Mouse (Mus musculus): ENCODE measurements around the gene Pigl. TPM values are rescaled to one million over a fixed set of nuclear protein-coding genes. Genes with fewer than 3 reads are reported as not detected.
A peak's percentile ranks its signal among the peaks of the same experiment; 100 is the strongest.

Pigl gene
- polyA plus RNA-seq, 2 experiments = 3.5 to 4.1 TPM

DNA sequence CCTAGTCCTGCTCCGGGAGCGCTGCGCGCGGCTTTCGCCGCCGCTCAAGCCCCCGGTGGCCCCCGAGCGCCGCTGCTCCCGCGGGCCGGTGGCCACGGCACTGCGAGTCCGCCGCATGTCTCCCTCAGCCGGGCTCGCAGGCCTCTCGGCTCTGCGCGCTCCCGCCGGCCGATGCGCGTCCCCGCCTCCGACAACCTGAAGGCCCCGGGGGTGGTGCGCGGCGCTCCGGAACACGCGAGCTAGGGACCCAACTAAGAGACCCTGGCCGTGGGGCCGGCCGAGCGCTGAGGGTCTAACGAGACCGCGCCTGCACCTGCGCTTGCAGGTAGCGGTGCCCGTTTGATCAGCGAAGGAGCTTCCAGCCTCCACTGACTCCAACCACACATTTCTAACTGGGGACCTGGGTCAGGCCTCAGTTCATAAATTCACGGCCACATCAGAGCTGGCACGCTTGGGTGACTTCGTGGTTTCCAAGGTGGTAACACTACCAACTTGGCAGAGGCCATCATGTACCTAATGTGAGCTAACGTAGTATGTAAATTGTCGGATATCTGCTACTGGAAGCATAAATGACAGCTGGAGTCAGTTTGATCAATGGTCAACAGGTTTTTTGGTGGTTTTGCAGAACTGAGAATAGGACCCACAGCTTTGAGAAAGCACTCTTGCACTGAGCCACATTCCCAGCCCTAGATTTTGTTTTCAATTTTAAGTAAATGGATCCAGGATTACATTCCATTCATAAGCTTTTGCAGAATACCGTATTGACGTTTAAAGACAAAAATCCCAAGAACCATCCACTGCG, 81.0 kb downstream of the Pigl start, which contains the start of gene Cenpv:
Gene Cenpv (minus strand): TSS at position 173 of the 802 bp plus-strand sequence.
- WGBS (ENCODE audit: insufficient replicate concordance) = 5% methylated on average over 57 of the region's 57 CpGs
- Histone ChIP-seq H3K4me1 (replicated peaks; ENCODE audit: control insufficient read depth in 2 of 2, insufficient read depth in 2 of 2, low read length in 1 of 2) (peaks cover 0 to 7% of the 10 kb centered on the region in 2 experiments; a peak in 3 of 4 replicates), H3K4me3 (ENCODE audit: insufficient read depth in 1 of 2, low read depth in 2 of 2, low read length in 2 of 2) (peak within 1 kb of the TSS; percentile 68 to 77), H3K36me3 (replicated peaks; ENCODE audit: control insufficient read depth, insufficient read depth, low read depth) (no peaks in the 10 kb centered on the region; the same call in 1 of the 2 replicates), H3K27ac (peak within 1 kb of the TSS; percentile 7; the same call in 1 of the 2 replicates), H3K9ac (replicated peaks) (peak within 1 kb of the TSS; percentile 86), H3K27me3 (ENCODE audit: control insufficient read depth, insufficient read depth, low read length) (peaks cover 4% of the 10 kb centered on the region), H3K4me2 (ENCODE audit: low read depth) (peak within 1 kb of the TSS; percentile 74), H3K9me3 (ENCODE audit: control insufficient read depth, low read length) (no peaks in the 10 kb centered on the region)
- ATAC-seq (ENCODE audit: insufficient read depth) = peak; percentile 81
- no peak for DNase-seq (ENCODE audit: low read depth in 3 of 3, low spot score in 3 of 3)
- no peak for TF ChIP-seq EP300 (IDR thresholded peaks at IDR 0.05; ENCODE audit: low read depth)
- no peak for TF ChIP-seq CTCF (IDR thresholded peaks at IDR 0.05; ENCODE audit: low read depth)

DNA sequence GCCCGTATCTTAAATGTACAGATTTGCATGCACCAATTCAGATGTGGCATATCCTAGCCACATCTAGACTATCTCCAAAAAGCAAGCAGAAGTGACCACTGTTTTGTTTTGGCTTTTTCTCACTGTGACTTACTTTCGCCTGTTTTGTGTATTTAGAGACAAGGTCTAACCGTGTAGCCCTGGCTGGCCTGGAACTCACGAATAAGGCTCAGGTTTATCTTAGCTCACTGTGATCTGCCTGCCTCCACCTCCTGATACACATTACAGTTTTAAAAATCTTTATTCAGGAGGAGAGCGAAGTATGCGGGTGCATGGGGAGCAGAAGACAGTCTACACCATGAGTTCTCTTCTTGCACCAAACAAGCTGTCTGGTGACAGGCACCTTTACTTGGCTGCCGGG, 81.9 kb downstream of the Pigl start:
- ATAC-seq (ENCODE audit: insufficient read depth) = no peak
- DNase-seq (ENCODE audit: low read depth in 3 of 3, low spot score in 3 of 3) = no peak
- TF ChIP-seq CTCF (IDR thresholded peaks at IDR 0.05; ENCODE audit: low read depth) (no peak), EP300 (IDR thresholded peaks at IDR 0.05; ENCODE audit: low read depth) (no peak)
- peaks cover 0 to 7% of the 10 kb centered on the region in 2 experiments; a peak in 3 of 4 replicates for H3K4me1 ChIP-seq (replicated peaks; ENCODE audit: control insufficient read depth in 2 of 2, insufficient read depth in 2 of 2, low read length in 1 of 2)
- 65% methylated on average over 7 of the region's 7 CpGs for WGBS (ENCODE audit: insufficient replicate concordance)
- peaks cover 4% of the 10 kb centered on the region for H3K27me3 ChIP-seq (ENCODE audit: control insufficient read depth, insufficient read depth, low read length)
- no peak overlapping the region for H3K4me3 ChIP-seq (ENCODE audit: insufficient read depth in 1 of 2, low read depth in 2 of 2, low read length in 2 of 2)
- H3K27ac ChIP-seq = no peak overlapping the region
- no peaks in the 10 kb centered on the region for H3K36me3 ChIP-seq (replicated peaks; ENCODE audit: control insufficient read depth, insufficient read depth, low read depth)
- H3K4me2 ChIP-seq (ENCODE audit: low read depth) = no peak overlapping the region
- H3K9me3 ChIP-seq (ENCODE audit: control insufficient read depth, low read length) = no peaks in the 10 kb centered on the region
- no peak overlapping the region for H3K9ac ChIP-seq (replicated peaks)

DNA sequence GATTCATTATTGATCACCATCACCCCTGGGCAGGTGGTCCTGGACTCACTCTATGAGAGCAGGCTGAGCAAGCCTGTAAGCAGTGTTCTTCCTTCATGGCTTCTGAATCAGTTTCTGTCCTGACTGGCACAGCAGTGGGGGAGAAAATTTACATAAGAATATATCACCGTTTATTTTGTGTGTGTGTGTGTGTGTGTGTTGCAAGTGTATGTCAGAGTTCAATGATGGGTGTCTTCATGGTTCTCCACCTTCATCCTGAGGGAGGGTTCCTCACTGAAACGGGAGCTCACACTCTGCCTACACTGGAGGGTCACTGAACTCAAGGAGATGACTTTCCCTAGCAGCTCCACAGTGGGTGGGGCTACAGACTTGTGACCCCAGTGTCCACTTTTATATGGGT, 82.7 kb downstream of the Pigl start:
- Histone ChIP-seq H3K4me1 (replicated peaks; ENCODE audit: control insufficient read depth in 2 of 2, insufficient read depth in 2 of 2, low read length in 1 of 2) (peaks cover 0 to 7% of the 10 kb centered on the region in 2 experiments; a peak in 3 of 4 replicates), H3K36me3 (replicated peaks; ENCODE audit: control insufficient read depth, insufficient read depth, low read depth) (no peaks in the 10 kb centered on the region), H3K4me2 (ENCODE audit: low read depth) (no peak overlapping the region), H3K27ac (no peak overlapping the region), H3K9ac (replicated peaks) (no peak overlapping the region), H3K9me3 (ENCODE audit: control insufficient read depth, low read length) (no peaks in the 10 kb centered on the region), H3K27me3 (ENCODE audit: control insufficient read depth, insufficient read depth, low read length) (peaks cover 4% of the 10 kb centered on the region), H3K4me3 (ENCODE audit: insufficient read depth in 1 of 2, low read depth in 2 of 2, low read length in 2 of 2) (no peak overlapping the region)
- ATAC-seq (ENCODE audit: insufficient read depth) = no peak
- 53% methylated on average over 2 of the region's 2 CpGs for WGBS (ENCODE audit: insufficient replicate concordance)
- DNase-seq (ENCODE audit: low read depth in 3 of 3, low spot score in 3 of 3) = no peak
- TF ChIP-seq CTCF (IDR thresholded peaks at IDR 0.05; ENCODE audit: low read depth) = no peak
- TF ChIP-seq EP300 (IDR thresholded peaks at IDR 0.05; ENCODE audit: low read depth) = no peak

DNA sequence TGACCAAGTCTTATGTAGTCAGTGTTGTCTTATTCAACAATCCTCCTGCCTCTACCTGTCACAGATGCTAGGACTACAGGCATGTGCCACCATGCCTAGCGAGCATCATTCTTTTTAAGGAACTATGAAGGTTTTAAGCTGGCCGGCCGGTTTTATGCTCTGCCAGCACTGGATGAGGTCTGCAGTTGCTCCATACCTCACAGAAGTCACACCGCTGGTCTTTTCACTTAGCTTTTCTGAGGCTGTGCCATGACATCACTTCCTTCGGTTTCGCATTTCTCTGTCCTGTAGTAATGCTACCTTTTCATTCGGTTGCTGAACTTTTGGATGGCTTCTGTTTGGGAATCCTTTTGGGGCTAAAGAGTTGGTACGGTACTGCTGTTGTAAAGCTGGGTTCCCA, 83.3 kb downstream of the Pigl start:
- Histone ChIP-seq H3K27ac (no peak overlapping the region), H3K4me2 (ENCODE audit: low read depth) (no peak overlapping the region), H3K9me3 (ENCODE audit: control insufficient read depth, low read length) (no peaks in the 10 kb centered on the region), H3K27me3 (ENCODE audit: control insufficient read depth, insufficient read depth, low read length) (peaks cover 4% of the 10 kb centered on the region), H3K4me1 (replicated peaks; ENCODE audit: control insufficient read depth in 2 of 2, insufficient read depth in 2 of 2, low read length in 1 of 2) (peaks cover 0 to 7% of the 10 kb centered on the region in 2 experiments; a peak in 3 of 4 replicates), H3K36me3 (replicated peaks; ENCODE audit: control insufficient read depth, insufficient read depth, low read depth) (no peaks in the 10 kb centered on the region), H3K9ac (replicated peaks) (no peak overlapping the region), H3K4me3 (ENCODE audit: insufficient read depth in 1 of 2, low read depth in 2 of 2, low read length in 2 of 2) (no peak overlapping the region)
- no peak for DNase-seq (ENCODE audit: low read depth in 3 of 3, low spot score in 3 of 3)
- ATAC-seq (ENCODE audit: insufficient read depth) = no peak
- 65% methylated on average over 8 of the region's 8 CpGs for WGBS (ENCODE audit: insufficient replicate concordance)
- no peak for TF ChIP-seq EP300 (IDR thresholded peaks at IDR 0.05; ENCODE audit: low read depth)
- no peak for TF ChIP-seq CTCF (IDR thresholded peaks at IDR 0.05; ENCODE audit: low read depth)

DNA sequence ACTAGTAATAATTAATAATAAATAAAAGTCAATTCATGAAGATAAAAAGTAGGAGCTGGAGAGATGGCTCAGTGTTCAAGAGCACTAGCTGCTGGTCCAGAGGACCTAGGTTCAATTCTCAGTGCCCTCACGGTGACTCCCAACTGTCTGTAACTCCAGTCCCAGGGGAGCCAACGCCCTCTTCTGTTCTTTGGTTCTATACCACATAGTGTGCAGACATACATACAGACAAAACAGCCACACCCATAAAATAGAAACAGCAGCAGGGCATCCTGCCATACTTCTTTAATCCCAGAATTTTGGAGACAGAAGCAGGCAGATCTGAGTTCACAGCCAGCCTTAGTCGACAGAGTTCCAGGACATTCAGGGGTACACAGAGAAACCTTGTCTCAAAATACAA, 85.7 kb downstream of the Pigl start:
- Histone ChIP-seq H3K4me3 (ENCODE audit: insufficient read depth in 1 of 2, low read depth in 2 of 2, low read length in 2 of 2) (no peak overlapping the region), H3K4me1 (replicated peaks; ENCODE audit: control insufficient read depth in 2 of 2, insufficient read depth in 2 of 2, low read length in 1 of 2) (peaks cover under 1 to 6% of the 10 kb centered on the region in 2 experiments), H3K27ac (no peak overlapping the region), H3K9ac (replicated peaks) (no peak overlapping the region), H3K36me3 (replicated peaks; ENCODE audit: control insufficient read depth, insufficient read depth, low read depth) (no peaks in the 10 kb centered on the region), H3K9me3 (ENCODE audit: control insufficient read depth, low read length) (no peaks in the 10 kb centered on the region), H3K4me2 (ENCODE audit: low read depth) (no peak overlapping the region), H3K27me3 (ENCODE audit: control insufficient read depth, insufficient read depth, low read length) (peaks cover 4% of the 10 kb centered on the region)
- no peak for TF ChIP-seq CTCF (IDR thresholded peaks at IDR 0.05; ENCODE audit: low read depth)
- TF ChIP-seq EP300 (IDR thresholded peaks at IDR 0.05; ENCODE audit: low read depth) = no peak
- DNase-seq (ENCODE audit: low read depth in 3 of 3, low spot score in 3 of 3) (no peak), ATAC-seq (ENCODE audit: insufficient read depth) (no peak)
- 65% methylated on average over 3 of the region's 3 CpGs for WGBS (ENCODE audit: insufficient replicate concordance)

All from liver, embryonic 14.5 days (tissue).